Mouse (Mus musculus): Measurements from ENCODE around the gene Wdr93.

DNA sequence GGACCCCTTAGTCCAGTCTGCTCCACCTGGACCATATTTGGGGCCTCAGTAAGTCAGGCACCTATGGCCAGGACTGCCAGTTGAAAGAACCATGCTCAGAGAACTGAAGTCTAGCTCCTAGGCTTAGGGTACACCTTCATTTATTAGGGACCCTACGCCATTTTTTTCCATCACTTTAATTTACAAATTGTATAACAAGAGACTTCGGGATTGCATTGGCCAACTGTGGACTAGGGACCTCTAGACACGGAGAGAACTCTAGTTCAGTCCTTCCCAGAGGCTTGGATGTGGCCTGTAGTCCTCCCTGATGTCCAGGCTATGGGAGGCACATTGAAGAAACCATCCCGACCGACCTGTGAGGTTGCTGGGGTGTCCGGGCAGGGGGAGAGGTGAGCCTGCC is 50.7 kb downstream of the Wdr93 start, which contains the start of gene Mesp1:
- no peak for TF ChIP-seq ZNF384 (IDR thresholded peaks at IDR 0.05; ENCODE audit: low read depth, low read length)
- TF ChIP-seq ZC3H11A (IDR thresholded peaks at IDR 0.05; ENCODE audit: borderline replicate concordance, low read depth, low read length): no peak
- no peak for TF ChIP-seq CHD2 (IDR thresholded peaks at IDR 0.05; ENCODE audit: low read depth, low read length)
- TF ChIP-seq MAFK (IDR thresholded peaks at IDR 0.05; ENCODE audit: insufficient read depth, low read depth, low read length): no peak

All from ES-E14 (cell line).